Mouse (Mus musculus) pancreas, adult 10 weeks (tissue): Measurements from ENCODE around the gene Gm44502. TPM values are rescaled to one million over a fixed set of nuclear protein-coding genes. Genes with fewer than 3 reads are reported as not detected.

Experiments
- polyA plus RNA-seq: library from polyadenylated mRNA; stranded (reverse); fragments of 350-450 nt; fragmentation: Illumina TruSeq; extraction: RNeasy Lipid Tissue Mini Kit (QIAGEN cat#74804); gene quantifications from one replicate; pipeline ENCODE4 v1.2.3, GENCODE M21; 2015; ENCODE audit warnings: low read depth, low replicate concordance; ENCODE audit not compliant: insufficient read depth

Gene Gm44502
- polyA plus RNA-seq = 0.54 TPM

DNA sequence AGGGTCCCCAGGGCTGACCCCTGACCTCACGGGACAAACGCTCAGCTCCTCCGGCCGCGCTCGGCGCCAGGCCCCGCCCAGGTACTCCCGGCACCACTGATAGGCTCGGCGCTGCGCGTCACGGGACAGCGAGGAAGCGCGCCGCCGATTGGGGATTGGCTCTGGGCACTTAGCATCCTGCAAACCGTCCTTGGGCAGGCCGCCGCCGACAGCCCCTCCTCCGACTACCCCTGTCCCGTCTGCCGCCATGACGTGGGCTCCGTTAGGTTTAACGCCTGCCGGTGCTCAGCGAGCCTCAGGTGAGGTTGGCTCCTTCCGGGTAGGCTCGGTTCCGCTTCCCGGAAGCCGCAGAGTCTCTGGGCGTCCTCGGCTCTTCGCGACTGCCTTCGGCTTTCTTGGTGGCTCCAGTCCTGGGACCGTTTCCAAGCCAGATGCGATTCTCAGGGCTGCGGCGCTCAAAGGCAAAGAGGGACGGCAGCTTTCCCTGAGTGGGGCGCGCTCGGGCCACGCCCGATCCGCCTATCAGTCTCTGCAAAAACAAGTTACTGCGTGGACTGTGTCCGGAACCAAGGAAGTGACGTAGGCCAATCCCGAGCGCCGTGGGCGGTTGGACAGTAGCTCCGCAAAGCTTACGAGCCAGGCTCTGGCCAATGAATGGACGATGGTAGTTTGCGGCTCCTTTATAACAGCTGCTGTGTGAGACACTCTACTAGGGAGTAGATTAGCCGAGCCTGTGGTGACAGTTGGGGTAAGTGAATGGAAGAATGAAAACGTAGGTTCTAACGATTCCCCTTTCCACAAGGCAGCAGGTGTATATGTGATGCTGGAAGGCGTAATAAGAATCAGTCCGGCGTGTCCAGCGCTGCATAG lies at the start of gene Gm44502, which contains the start of the genes C730034F03Rik and Chkb:
Gene Gm44502, minus strand, starts transcription at position 345 of the 870 bp plus-strand sequence.
Gene C730034F03Rik, plus strand, starts transcription at position 238 of the 870 bp plus-strand sequence.
Gene Chkb, minus strand, starts transcription at position 557 of the 870 bp plus-strand sequence.

DNA sequence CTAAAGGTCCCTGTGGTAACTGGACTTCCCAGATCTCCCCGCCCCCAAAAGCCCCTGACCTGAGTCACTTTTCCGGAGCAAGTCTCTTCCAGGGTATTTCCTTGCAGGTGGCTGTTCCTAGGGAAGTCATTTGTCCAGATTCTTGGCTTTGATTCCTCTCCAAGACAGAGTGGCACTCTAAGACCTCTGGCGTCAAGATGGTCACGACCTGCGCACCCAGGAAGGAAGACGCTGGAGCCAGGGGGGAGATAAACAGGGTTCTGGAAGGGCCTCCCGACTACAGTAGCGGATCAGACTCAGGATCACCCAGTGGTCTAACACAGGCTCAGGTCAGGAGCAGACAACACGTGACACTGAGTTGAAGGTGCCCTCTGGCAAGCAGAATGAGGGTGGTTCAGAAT lies 47.6 kb upstream of the Gm44502 start, which contains the start of gene Arsa:
Gene Arsa, minus strand, starts transcription at position 335 of the 401 bp plus-strand sequence.

DNA sequence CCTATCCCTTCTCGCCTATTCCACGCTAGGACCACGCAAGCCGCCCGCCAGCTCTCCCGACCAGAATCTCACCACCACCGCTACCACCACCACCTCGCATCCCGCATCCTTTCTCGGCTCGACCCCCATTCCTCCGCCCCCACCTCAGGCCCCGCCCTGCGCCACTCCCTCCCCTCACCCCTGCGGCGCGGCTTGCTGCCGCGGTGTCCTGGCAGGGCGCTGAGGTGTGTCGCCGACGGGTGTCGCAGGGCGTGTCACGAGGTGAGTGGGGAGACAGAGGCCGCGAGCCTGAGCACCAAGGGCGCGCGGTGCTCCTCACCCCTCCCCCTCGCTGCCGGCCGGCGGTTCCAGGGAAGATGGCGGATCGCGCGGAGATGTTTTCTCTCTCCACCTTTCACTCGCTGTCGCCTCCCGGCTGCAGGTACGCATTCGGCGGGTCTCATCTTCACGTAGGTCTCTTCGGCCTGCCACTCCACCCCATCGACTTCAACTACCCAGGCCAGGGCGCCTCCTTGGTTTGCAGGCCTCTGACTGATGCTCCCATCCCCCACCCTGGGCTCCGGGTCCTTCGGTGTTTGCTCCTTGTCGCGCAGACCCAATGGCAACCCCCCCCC lies 24.5 kb upstream of the Gm44502 start, which contains the start of gene Mapk8ip2:
Gene Mapk8ip2, plus strand, starts transcription at position 49 of the 614 bp plus-strand sequence.

DNA sequence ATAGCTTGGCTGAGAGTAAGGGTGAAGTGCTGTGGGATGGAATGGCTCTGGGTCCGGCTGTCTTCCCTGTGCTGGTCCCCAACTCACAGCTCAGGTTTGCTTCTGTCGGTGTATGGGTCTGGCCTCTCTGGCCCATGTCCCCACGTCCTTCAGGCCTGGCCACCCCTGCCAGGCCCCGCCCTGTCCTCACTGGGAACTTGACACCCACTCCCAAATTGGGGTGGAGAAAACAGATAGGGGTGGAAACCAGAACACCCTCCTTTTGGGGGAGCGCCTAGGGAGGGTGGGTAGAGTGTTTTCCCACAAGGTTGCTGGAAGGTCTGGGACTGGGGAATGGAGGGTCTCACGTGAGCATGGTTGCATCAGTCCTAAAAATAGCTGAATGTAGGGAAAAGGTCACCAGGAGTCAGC lies 3.8 kb downstream of the Gm44502 start, which contains the start of gene Cpt1b:
Gene Cpt1b, minus strand, starts transcription at position 153 of the 411 bp plus-strand sequence.

DNA sequence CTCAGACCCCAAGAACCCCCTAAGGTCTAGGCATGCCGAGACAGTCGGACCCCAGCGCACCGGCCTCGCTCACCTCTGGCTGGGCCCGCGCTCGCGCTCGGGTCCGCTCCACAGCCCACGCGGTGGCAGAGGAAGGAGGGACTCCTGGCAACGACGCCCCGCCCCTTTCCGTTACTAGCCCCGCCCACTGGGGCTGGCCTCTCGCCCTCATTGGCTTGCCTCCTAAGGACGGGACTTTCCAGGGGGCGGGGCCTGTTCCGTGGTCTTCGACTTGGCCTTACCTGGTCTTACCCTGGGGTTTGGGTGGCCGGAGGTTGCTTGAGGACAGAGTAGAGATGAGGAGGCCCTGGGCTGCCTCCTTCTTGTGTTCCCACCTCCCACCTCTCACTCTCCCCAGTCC lies 19.4 kb downstream of the Gm44502 start, which contains the start of gene Syce3:
Gene Syce3, minus strand, starts transcription at position 386 of the 400 bp plus-strand sequence.

DNA sequence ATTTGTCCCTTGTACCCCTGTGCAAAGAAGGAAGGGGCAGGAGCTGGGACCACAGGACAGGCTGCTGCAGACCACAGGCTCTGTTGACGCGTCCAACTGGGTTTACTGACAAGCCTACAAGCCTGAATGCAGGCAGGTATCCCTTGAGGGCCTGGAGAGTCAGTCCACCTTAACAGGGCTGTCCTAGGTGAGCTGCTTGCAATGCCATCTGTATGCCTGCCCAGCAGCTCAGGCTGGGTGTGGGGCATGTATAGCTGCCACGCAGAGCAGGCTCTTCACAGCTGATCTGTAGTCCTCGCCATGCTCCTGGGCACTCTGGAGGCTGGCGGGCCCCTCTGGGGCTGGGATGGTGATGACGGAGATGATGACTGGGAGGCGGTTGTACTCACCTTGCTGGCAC lies 44.9 kb downstream of the Gm44502 start, which contains the start of gene Klhdc7b:
Gene Klhdc7b, plus strand, starts transcription at position 301 of the 400 bp plus-strand sequence.

DNA sequence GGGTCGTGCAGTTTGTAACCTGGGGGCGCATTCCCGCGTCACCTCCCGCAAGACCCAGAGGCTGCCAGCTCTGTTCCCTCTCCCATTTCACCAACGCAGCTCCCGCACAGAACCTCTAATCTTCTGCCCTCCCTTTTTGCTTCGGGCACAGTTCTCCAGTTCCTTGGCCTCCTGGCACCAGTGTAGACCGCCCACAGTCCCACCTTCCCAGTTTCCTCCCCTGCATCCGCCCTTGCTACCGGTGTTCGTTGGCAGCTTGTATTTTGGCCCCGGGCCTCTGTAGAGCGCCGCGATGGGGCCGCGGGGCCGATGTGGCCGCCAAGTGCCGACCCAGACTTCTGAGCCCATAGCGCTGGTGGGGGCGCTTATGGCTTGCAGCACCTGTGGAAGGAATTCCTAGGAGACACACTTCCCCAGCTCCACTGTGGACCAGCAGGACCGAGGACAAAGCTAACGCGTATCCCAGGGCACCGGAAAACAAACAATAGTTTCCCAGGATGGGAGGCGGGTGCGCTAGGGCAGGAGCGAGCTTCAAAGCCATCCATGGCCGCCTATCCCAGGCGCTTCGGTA lies 50.6 kb downstream of the Gm44502 start, which contains the start of gene Odf3b:
Gene Odf3b, minus strand, starts transcription at position 452 of the 571 bp plus-strand sequence.

DNA sequence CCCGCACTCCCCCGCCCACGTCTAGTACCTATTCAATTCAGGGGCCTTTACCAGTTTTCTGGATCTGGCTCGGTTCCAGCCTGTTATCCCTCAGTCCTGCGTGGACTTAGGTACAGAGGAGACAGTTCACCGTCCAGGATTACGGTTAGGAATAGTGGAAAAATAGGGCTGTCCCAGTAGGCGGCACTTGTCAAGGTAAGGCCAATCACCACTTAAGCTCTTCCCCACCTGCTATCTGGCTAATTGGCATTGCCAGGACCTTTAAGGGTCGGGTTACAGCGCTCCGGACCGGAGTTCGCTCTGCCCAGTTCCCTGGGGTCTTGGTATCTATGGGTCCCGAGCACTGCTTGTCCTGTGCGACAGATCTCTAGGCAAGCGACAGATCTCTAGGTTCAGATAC lies 52.5 kb downstream of the Gm44502 start, which contains the start of gene Tymp:
Gene Tymp, minus strand, starts transcription at position 83 of the 400 bp plus-strand sequence.

DNA sequence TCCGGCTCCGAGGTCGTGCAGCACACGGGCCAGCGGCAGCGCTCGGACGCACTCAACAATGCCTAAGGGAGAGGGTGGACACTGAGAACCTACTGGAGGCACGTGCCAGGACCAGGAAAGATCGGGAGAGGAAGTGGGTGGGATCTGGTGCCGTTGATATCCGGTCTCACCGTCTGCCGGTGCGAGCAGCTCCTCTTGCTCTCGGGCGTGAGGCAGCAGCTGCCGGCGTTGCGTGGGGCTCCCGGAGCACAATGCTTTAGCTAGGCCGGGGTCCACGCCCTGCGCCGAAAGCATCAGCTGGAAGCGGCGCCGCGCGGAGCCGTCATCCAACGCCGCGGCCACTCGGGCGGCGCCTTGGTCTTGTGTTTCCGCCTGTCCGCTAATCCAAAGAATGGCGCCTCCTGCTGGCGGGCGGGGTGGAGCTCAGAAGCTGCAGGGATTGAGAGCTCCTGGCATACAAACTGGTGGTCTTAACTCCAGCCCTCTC lies 55.7 kb downstream of the Gm44502 start, which contains the start of gene Sco2:
Gene Sco2, minus strand, starts transcription at position 85 of the 487 bp plus-strand sequence.

Other genes with a start within 250 kb of the Gm44502 start
- 43.0 TPM for gene Plxnb2, start 248.9 kb downstream of the Gm44502 start, polyA plus RNA-seq
- gene Dennd6b, start 233.2 kb downstream of the Gm44502 start, polyA plus RNA-seq = 6.1 TPM
- 9.9 TPM for gene Ppp6r2, start 218.1 kb downstream of the Gm44502 start, polyA plus RNA-seq
- gene Sbf1, start 114.4 kb downstream of the Gm44502 start, polyA plus RNA-seq = 60.0 TPM
- gene Adm2, start 107.0 kb downstream of the Gm44502 start, polyA plus RNA-seq = 5.9 TPM
- gene Miox, start 95.3 kb downstream of the Gm44502 start, polyA plus RNA-seq = 1.4 TPM
- 18.2 TPM for gene Lmf2, start 74.0 kb downstream of the Gm44502 start, polyA plus RNA-seq
- gene Ncaph2, start 74.0 kb downstream of the Gm44502 start, polyA plus RNA-seq = 17.1 TPM
- gene Sco2, start 55.9 kb downstream of the Gm44502 start, polyA plus RNA-seq = 2.7 TPM
- not detected for gene Tymp, start 52.7 kb downstream of the Gm44502 start, polyA plus RNA-seq
- gene Odf3b, start 50.4 kb downstream of the Gm44502 start, polyA plus RNA-seq = 1.9 TPM
- gene Klhdc7b, start 44.8 kb downstream of the Gm44502 start, polyA plus RNA-seq = not detected
- gene Syce3, start 19.2 kb downstream of the Gm44502 start, polyA plus RNA-seq = not detected
- gene Cpt1b, start 3.8 kb downstream of the Gm44502 start, polyA plus RNA-seq = 2.1 TPM
- gene C730034F03Rik, start 107 bp downstream of the Gm44502 start, polyA plus RNA-seq = not detected
- gene Chkb, start 212 bp upstream of the Gm44502 start, polyA plus RNA-seq = 86.9 TPM
- gene Mapk8ip2, start 24.2 kb upstream of the Gm44502 start, polyA plus RNA-seq = 3.7 TPM
- gene Arsa, start 47.7 kb upstream of the Gm44502 start, polyA plus RNA-seq = 11.7 TPM
- 11.1 TPM for gene Shank3, start 69.9 kb upstream of the Gm44502 start, polyA plus RNA-seq
- gene Acr, start 138.6 kb upstream of the Gm44502 start, polyA plus RNA-seq = not detected
- 11.6 TPM for gene Rabl2, start 162.2 kb upstream of the Gm44502 start, polyA plus RNA-seq